Comparison of ENCODE assay signal across 8 mouse cellular contexts in genomic region chr6:5495961-5496853, GRCm38 (mm10). TPM values are rescaled to one million over a fixed set of nuclear protein-coding genes. Genes with fewer than 3 reads are reported as not detected.
A peak's percentile ranks its signal among the peaks of the same experiment; 100 is the strongest.
DNase-seq lines count a peak whose midpoint lies in the region; ATAC-seq and TF ChIP-seq lines count a peak whose summit lies in the region.

Gene Pdk4, minus strand, starts transcription at chr6:5496309.

- peak within 1 kb of the TSS; percentile 97 for H3K4me2 ChIP-seq in intestine, embryonic 16.5 days (ENCODE audit: low read depth, low read length)

- H3K4me1 ChIP-seq in embryonic facial prominence, embryonic 10.5 days = peaks cover 13% of the 10 kb centered on the region
- no peaks in the 10 kb centered on the region for H3K4me1 ChIP-seq in intestine, embryonic 16.5 days (ENCODE audit: control insufficient read depth, insufficient read depth, low read length)
- peaks cover 4% of the 10 kb centered on the region for H3K4me1 ChIP-seq in small intestine, adult 2 months (ENCODE audit: control insufficient read depth, insufficient read depth, insufficient read length, low read length)

- no peaks in the 10 kb centered on the region for H3K36me3 ChIP-seq in embryonic facial prominence, embryonic 10.5 days (replicated peaks)
- no peaks in the 10 kb centered on the region for H3K36me3 ChIP-seq in intestine, embryonic 16.5 days (ENCODE audit: control insufficient read depth, insufficient read depth, low read length)
- H3K36me3 ChIP-seq in small intestine, adult 2 months (ENCODE audit: control insufficient read depth, insufficient read depth, low read length) = peaks cover 2% of the 10 kb centered on the region; the same call in 1 of the 2 replicates

- H3K27ac ChIP-seq in embryonic facial prominence, embryonic 10.5 days (replicated peaks) = peak within 1 kb of the TSS; percentile 67; the same call in 1 of the 2 replicates
- peak within 1 kb of the TSS; percentile 66 for H3K27ac ChIP-seq in intestine, embryonic 16.5 days (ENCODE audit: low read length)
- H3K27ac ChIP-seq in small intestine, adult 2 months (ENCODE audit: insufficient read depth, low read depth, low read length) = peak within 1 kb of the TSS; percentile 67

- H3K27me3 ChIP-seq in embryonic facial prominence, embryonic 10.5 days (replicated peaks; ENCODE audit: low read depth, poor library complexity, severe bottlenecking) = peaks cover 19% of the 10 kb centered on the region
- H3K27me3 ChIP-seq in intestine, embryonic 16.5 days (replicated peaks; ENCODE audit: control insufficient read depth, insufficient read depth, low read length) = no peaks in the 10 kb centered on the region
- no peaks in the 10 kb centered on the region for H3K27me3 ChIP-seq in small intestine, adult 2 months (ENCODE audit: control insufficient read depth, insufficient read depth, low read length)

- 2% methylated on average over 43 of the region's 43 CpGs for WGBS in embryonic facial prominence, embryonic 10.5 days
- WGBS in intestine, embryonic 16.5 days = 1% methylated on average over 43 of the region's 43 CpGs
- WGBS in small intestine, adult 2 months = 1% methylated on average over 43 of the region's 43 CpGs

- H3K9me3 ChIP-seq in embryonic facial prominence, embryonic 10.5 days = no peaks in the 10 kb centered on the region
- no peaks in the 10 kb centered on the region for H3K9me3 ChIP-seq in intestine, embryonic 16.5 days (ENCODE audit: control insufficient read depth, low read length)

- intact Hi-C loops in left cerebral cortex, postnatal 10 days (cut with DNase I) = no loop called here

- no peak for TF ChIP-seq POLR2A in small intestine, adult 2 months (IDR thresholded peaks at IDR 0.05; ENCODE audit: low read depth, low read length)

- ATAC-seq in intestine, embryonic 16.5 days = peak; percentile 98
- ATAC-seq in megakaryocyte-erythroid progenitor cell, adult 5-6 weeks (replicated peaks; ENCODE audit: low FRiP score, low TSS enrichment, poor library complexity, severe bottlenecking) = 0 out of 2 replicates have a peak, but pooled peaks have one; percentile 26

- peak; percentile 50 to 74 for DNase-seq in adrenal gland, postnatal 4 days (ENCODE audit: low spot score in 2 of 2)
- peak; percentile 72 for DNase-seq in embryonic facial prominence, embryonic 10.5 days (ENCODE audit: low spot score)
- DNase-seq in gonadal fat pad, adult 2 months (ENCODE audit: low read depth) = no peak
- DNase-seq in left cerebral cortex, postnatal 10 days (ENCODE audit: extremely low spot score in 1 of 2, low spot score in 2 of 2) = peak; percentile 79 to 89
- no peak for DNase-seq in B cell, adult 2 months

- peak within 1 kb of the TSS; percentile 76 for H3K9ac ChIP-seq in intestine, embryonic 16.5 days (ENCODE audit: low read depth, low read length)

- no peak for TF ChIP-seq CTCF in small intestine, adult 2 months (IDR thresholded peaks at IDR 0.05; ENCODE audit: extremely low read depth, insufficient read length, insufficient replicate concordance, low read depth, low read length)

- peak within 1 kb of the TSS; percentile 67 for H3K4me3 ChIP-seq in embryonic facial prominence, embryonic 10.5 days
- H3K4me3 ChIP-seq in intestine, embryonic 16.5 days (ENCODE audit: low read length) = peak within 1 kb of the TSS; percentile 68
- H3K4me3 ChIP-seq in small intestine, adult 2 months (ENCODE audit: low read depth, low read length) = peak within 1 kb of the TSS; percentile 70

RNA-seq across cellular contexts. Expression of gene Pdk4, which starts in this region (rescaled TPM):
- total RNA-seq in adrenal gland, postnatal 4 days (2021) = 10 to 100 TPM; 71.3 to 86.9 TPM
- polyA plus RNA-seq in embryonic facial prominence, embryonic 10.5 days (2016; fragmentation: Nextera tagmentation; extraction: Ambion mirVana) = 0.55 and 0.60 TPM in 2 replicates
- polyA plus RNA-seq in gonadal fat pad, adult 2 months (2012; rRNA removed) = 12.6 and 24.9 TPM in 2 replicates
- 3.5 and 3.6 TPM in 2 replicates for polyA plus RNA-seq in intestine, embryonic 16.5 days (2015; fragmentation: Nextera tagmentation; extraction: Ambion mirVana)
- total RNA-seq in left cerebral cortex, postnatal 10 days (2021) = 10 to 100 TPM in 1 of 2 experiments, 1 to 10 TPM in 1; 4.3 to 10.8 TPM
- not detected in 2 replicates for total RNA-seq in megakaryocyte-erythroid progenitor cell, adult 5-6 weeks (2014; fragmentation: Nextera tagmentation)
- not detected in 2 replicates for total RNA-seq in megakaryocyte-erythroid progenitor cell, adult 5-6 weeks (2017)
- 4.3 and 7.2 TPM in 2 replicates for polyA plus RNA-seq in small intestine, adult 2 months (2012; rRNA removed)

Comparison
In these comparisons a context has a peak if more than half of its experiments do, and no peak if none do; other contexts are left out.
1. RNA of gene Pdk4 (total RNA-seq): 71.3 to 86.9 TPM in adrenal gland, postnatal 4 days; 4.3 to 10.8 TPM in left cerebral cortex, postnatal 10 days and not detected in megakaryocyte-erythroid progenitor cell, adult 5-6 weeks; every median in the first group is over 4 times any median in the second.
2. Peak in DNase-seq, H3K4me3 ChIP-seq and H3K27ac ChIP-seq in embryonic facial prominence, embryonic 10.5 days; RNA of the gene not detected or under 1 TPM.
3. Peak in ATAC-seq in megakaryocyte-erythroid progenitor cell, adult 5-6 weeks; RNA of the gene not detected or under 1 TPM.
4. DNase-seq: peak in adrenal gland, postnatal 4 days (2 of 2) and left cerebral cortex, postnatal 10 days (2 of 2); none in gonadal fat pad, adult 2 months (single experiment) and B cell, adult 2 months (0 of 2).
5. Peak in every context shown above with its lines, with median percentiles within 50 percentile points of each other: H3K27ac ChIP-seq and H3K4me3 ChIP-seq.